Comparison of ENCODE assay signal across 9 mouse cellular contexts in genomic region chr4:41714276-41714675, GRCm38 (mm10). TPM values are rescaled to one million over a fixed set of nuclear protein-coding genes. Genes with fewer than 3 reads are reported as not detected.
DNase-seq lines count a peak whose midpoint lies in the region; ATAC-seq and TF ChIP-seq lines count a peak whose summit lies in the region.
"Had no signal": no experiment of that assay in that cellular context is flagged by ENCODE, and none has a peak within 500 bp of the region (broad histone marks: within the 10 kb centered on the region; RNA-seq: fewer than 3 reads in every experiment).

No protein-coding gene starts in this region.

- WGBS in forebrain, embryonic 11.5 days = 16% methylated on average over 8 of the region's 8 CpGs
- 15% methylated on average over 8 of the region's 8 CpGs for WGBS in hindbrain, embryonic 10.5 days
- WGBS in lung, embryonic 16.5 days = 16% methylated on average over 8 of the region's 8 CpGs

- no peak overlapping the region for H3K9ac ChIP-seq in forebrain, embryonic 11.5 days (ENCODE audit: low read length)
- H3K9ac ChIP-seq in lung, embryonic 16.5 days (ENCODE audit: low read length) = peak overlapping the region; percentile 84; the same call in 1 of the 2 replicates

- H3K36me3 ChIP-seq in forebrain, embryonic 11.5 days (ENCODE audit: control insufficient read depth, insufficient read depth, low read length) = peaks cover 4% of the 10 kb centered on the region; the same call in 1 of the 2 replicates
- peaks cover 67% of the 10 kb centered on the region for H3K36me3 ChIP-seq in hindbrain, embryonic 10.5 days
- peaks cover 16% of the 10 kb centered on the region; the same call in 1 of the 2 replicates for H3K36me3 ChIP-seq in lung, embryonic 16.5 days (ENCODE audit: control insufficient read depth, insufficient read depth, low read length)

- H3K4me2 ChIP-seq in forebrain, embryonic 11.5 days (ENCODE audit: low read depth, low read length, severe bottlenecking) = no peak overlapping the region; the same call in 1 of the 2 replicates
- H3K4me2 ChIP-seq in lung, embryonic 16.5 days (ENCODE audit: low read depth, low read length) = peak overlapping the region; percentile 95

- ATAC-seq in forebrain, embryonic 11.5 days (replicated peaks; ENCODE audit: low FRiP score) = no peak; the same call in 1 of the 2 replicates
- 0 out of 2 replicates have a peak, but pooled peaks have one; percentile 28 for ATAC-seq in lung, embryonic 16.5 days (ENCODE audit: low read depth)

- peaks cover 13% of the 10 kb centered on the region for H3K4me1 ChIP-seq in forebrain, embryonic 11.5 days (replicated peaks; ENCODE audit: control insufficient read depth, insufficient read depth, low read length)
- H3K4me1 ChIP-seq in hindbrain, embryonic 10.5 days (replicated peaks) = peaks cover 48% of the 10 kb centered on the region
- H3K4me1 ChIP-seq in lung, embryonic 16.5 days (replicated peaks; ENCODE audit: control insufficient read depth, insufficient read depth, low read length) = peaks cover 16% of the 10 kb centered on the region

- no peaks in the 10 kb centered on the region for H3K27me3 ChIP-seq in forebrain, embryonic 11.5 days (ENCODE audit: control insufficient read depth, insufficient read depth, low read length)
- H3K27me3 ChIP-seq in hindbrain, embryonic 10.5 days (ENCODE audit: insufficient read depth, poor library complexity, severe bottlenecking) = no peaks in the 10 kb centered on the region
- H3K27me3 ChIP-seq in lung, embryonic 16.5 days (ENCODE audit: control insufficient read depth, insufficient read depth, low read depth, low read length) = no peaks in the 10 kb centered on the region

- 0 out of 2 replicates have a peak overlapping the region, but pooled peaks have one; percentile 80 for H3K4me3 ChIP-seq in forebrain, embryonic 11.5 days (ENCODE audit: low read depth, low read length)
- H3K4me3 ChIP-seq in hindbrain, embryonic 10.5 days = no peak overlapping the region
- peak overlapping the region; percentile 98 for H3K4me3 ChIP-seq in layer of hippocampus, adult 2 months
- peak overlapping the region; percentile 64; the same call in 1 of the 2 replicates for H3K4me3 ChIP-seq in lung, embryonic 16.5 days (ENCODE audit: low read length)

- peak; percentile 58 to 86 for DNase-seq in adrenal gland, adult (ENCODE audit: inconsistent age in 2 of 2, low spot score in 1 of 2)
- DNase-seq in adrenal gland, adult 8-10 months = no peak
- peak; percentile 71 for DNase-seq in c-Kit-positive CD71-positive TER-119-negative erythroid progenitor cells, embryonic 14.5 days (ENCODE audit: low read depth)
- DNase-seq in forebrain, embryonic 11.5 days (ENCODE audit: low spot score) = peak; percentile 74
- peak; percentile 59 for DNase-seq in hindbrain, embryonic 10.5 days (ENCODE audit: low spot score)
- DNase-seq in layer of hippocampus, adult 2 months (ENCODE audit: low spot score in 2 of 2) = peak; percentile 73 to 79
- peak; percentile 86 for DNase-seq in retina, embryonic 14.5 days (ENCODE audit: low spot score)

- no peak overlapping the region for H3K27ac ChIP-seq in forebrain, embryonic 11.5 days (ENCODE audit: low read depth, low read length)
- H3K27ac ChIP-seq in hindbrain, embryonic 10.5 days = no peak overlapping the region
- H3K27ac ChIP-seq in layer of hippocampus, adult 2 months = peak overlapping the region; percentile 8; the same call in 1 of the 2 replicates
- no peak overlapping the region for H3K27ac ChIP-seq in lung, embryonic 16.5 days (ENCODE audit: low read length)

- TF ChIP-seq CTCF in layer of hippocampus, adult 2 months (conservative IDR thresholded peaks at IDR 0.05) = peak; percentile 90

- H3K9me3 ChIP-seq in forebrain, embryonic 11.5 days (ENCODE audit: control insufficient read depth, low read length) = no peaks in the 10 kb centered on the region
- H3K9me3 ChIP-seq in hindbrain, embryonic 10.5 days = no peaks in the 10 kb centered on the region
- H3K9me3 ChIP-seq in lung, embryonic 16.5 days (ENCODE audit: control insufficient read depth, low read length) = no peaks in the 10 kb centered on the region

RNA-seq across cellular contexts. Expression of gene Rpp25l, which starts 0.9 kb away (rescaled TPM):
- total RNA-seq in adrenal gland, adult 8-10 months (2022) = 10 to 100 TPM; 35.0 to 44.4 (median 41.8) TPM
- 92.0 and 92.5 TPM in 2 replicates for polyA plus RNA-seq in forebrain, embryonic 11.5 days (2014; fragmentation: Nextera tagmentation; extraction: Ambion mirVana)
- polyA plus RNA-seq in hindbrain, embryonic 10.5 days (2016; fragmentation: Nextera tagmentation; extraction: Ambion mirVana) = 89.7 and 96.6 TPM in 2 replicates
- total RNA-seq in layer of hippocampus, adult 2 months (2021) = 10 to 100 TPM; 29.4 to 31.0 TPM
- polyA plus RNA-seq in lung, embryonic 16.5 days (2015; fragmentation: Nextera tagmentation; extraction: Ambion mirVana) = 80.5 and 85.0 TPM in 2 replicates

RNA-seq across cellular contexts. Expression of gene Dctn3, which starts 8.7 kb away (rescaled TPM):
- 100 to 1,000 TPM; 113 to 133 (median 119) TPM for total RNA-seq in adrenal gland, adult 8-10 months (2022)
- 135 and 142 TPM in 2 replicates for polyA plus RNA-seq in forebrain, embryonic 11.5 days (2014; fragmentation: Nextera tagmentation; extraction: Ambion mirVana)
- polyA plus RNA-seq in hindbrain, embryonic 10.5 days (2016; fragmentation: Nextera tagmentation; extraction: Ambion mirVana) = 171 and 232 TPM in 2 replicates
- total RNA-seq in layer of hippocampus, adult 2 months (2021) = 100 to 1,000 TPM; 136 to 153 TPM
- polyA plus RNA-seq in lung, embryonic 16.5 days (2015; fragmentation: Nextera tagmentation; extraction: Ambion mirVana) = 137 and 156 TPM in 2 replicates

RNA-seq across cellular contexts. Expression of gene Il11ra1, which starts 14.5 kb away (rescaled TPM):
- 100 to 1,000 TPM in 2 of 4 experiments, 10 to 100 TPM in 2; 81.8 to 130 (median 112) TPM for total RNA-seq in adrenal gland, adult 8-10 months (2022)
- 65.0 and 66.9 TPM in 2 replicates for polyA plus RNA-seq in forebrain, embryonic 11.5 days (2014; fragmentation: Nextera tagmentation; extraction: Ambion mirVana)
- 84.3 and 91.4 TPM in 2 replicates for polyA plus RNA-seq in hindbrain, embryonic 10.5 days (2016; fragmentation: Nextera tagmentation; extraction: Ambion mirVana)
- total RNA-seq in layer of hippocampus, adult 2 months (2021) = 10 to 100 TPM; 39.1 to 43.3 TPM
- 111 and 120 TPM in 2 replicates for polyA plus RNA-seq in lung, embryonic 16.5 days (2015; fragmentation: Nextera tagmentation; extraction: Ambion mirVana)

RNA-seq across cellular contexts. Expression of gene Arid3c, which starts 16.7 kb away (rescaled TPM):
- total RNA-seq in adrenal gland, adult 8-10 months (2022) = not detected
- 0.59 and 0.80 TPM in 2 replicates for polyA plus RNA-seq in forebrain, embryonic 11.5 days (2014; fragmentation: Nextera tagmentation; extraction: Ambion mirVana)
- polyA plus RNA-seq in hindbrain, embryonic 10.5 days (2016; fragmentation: Nextera tagmentation; extraction: Ambion mirVana) = 0.36 and 0.88 TPM in 2 replicates
- not detected for total RNA-seq in layer of hippocampus, adult 2 months (2021)
- not detected in 2 replicates for polyA plus RNA-seq in lung, embryonic 16.5 days (2015; fragmentation: Nextera tagmentation; extraction: Ambion mirVana)
- total RNA-seq: layer of hippocampus, postnatal 36 days had no signal

RNA-seq across cellular contexts. Expression of gene Cntfr, which starts 17.4 kb away (rescaled TPM):
- 10 to 100 TPM; 41.4 to 50.9 (median 48.4) TPM for total RNA-seq in adrenal gland, adult 8-10 months (2022)
- 35.2 and 37.1 TPM in 2 replicates for polyA plus RNA-seq in forebrain, embryonic 11.5 days (2014; fragmentation: Nextera tagmentation; extraction: Ambion mirVana)
- polyA plus RNA-seq in hindbrain, embryonic 10.5 days (2016; fragmentation: Nextera tagmentation; extraction: Ambion mirVana) = 29.7 and 51.6 TPM in 2 replicates
- 10 to 100 TPM; 96.5 to 98.8 TPM for total RNA-seq in layer of hippocampus, adult 2 months (2021)
- polyA plus RNA-seq in lung, embryonic 16.5 days (2015; fragmentation: Nextera tagmentation; extraction: Ambion mirVana) = 6.9 and 8.4 TPM in 2 replicates
